Mouse (Mus musculus) adrenal gland, postnatal 10 days (tissue): ENCODE results near the gene Gm4788. TPM values are rescaled to one million over a fixed set of nuclear protein-coding genes. Genes with fewer than 3 reads are reported as not detected.
"Not testable (repeated sequence)": the region's sequence is repeated elsewhere in the genome, so short reads cannot be mapped to it uniquely, and the experiment has no call there.

Experiments used
- DNase-seq: peaks from one replicate; pipeline ENCODE4 v3.0.0; 2021; ENCODE audit warnings: mixed read lengths
- long read RNA-seq, 2 experiments: library from polyadenylated mRNA; stranded (forward); transcript quantifications; one replicate each; pipeline ENCODE4 v2.0.0; 2021
- total RNA-seq, 2 experiments: library from RNA; stranded (reverse); gene quantifications; 2 replicates each; pipeline ENCODE4 v1.2.3; 2021

Gene Gm4788
- total RNA-seq, result 10 to 100 TPM in 1 of 2 experiments, 1 to 10 TPM in 1; 5.4 to 12.9 TPM
- long read RNA-seq, experiment 1, partial matches to known transcripts, result 2 of 7 reads
- long read RNA-seq, experiment 1, other reads (novel, unspliced or antisense), result 2 of 7 reads
- long read RNA-seq, experiment 2, result 0 reads

DNA sequence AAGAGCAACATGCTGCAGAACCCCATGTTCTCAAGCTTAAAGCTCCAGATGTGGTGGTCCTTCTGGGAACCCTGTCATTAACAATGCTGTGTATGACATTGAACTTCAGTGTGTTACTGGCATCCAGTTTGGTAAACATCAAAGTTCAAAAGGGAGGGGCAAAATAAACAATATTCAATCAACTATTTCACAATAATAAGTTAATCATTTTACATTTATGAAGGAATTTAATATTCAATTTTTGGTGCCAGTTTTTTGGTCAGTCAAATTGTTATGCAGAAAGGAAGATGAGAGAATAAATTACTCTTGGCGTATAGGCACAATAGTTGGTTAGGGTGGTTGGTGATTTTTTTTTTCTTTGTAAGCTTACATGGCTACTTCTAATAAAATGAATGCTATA is at the start of gene Gm4788:
TSS of gene Gm4788 (minus strand) at position 101 of the 400 bp plus-strand sequence.
- DNase-seq, result no peak

DNA sequence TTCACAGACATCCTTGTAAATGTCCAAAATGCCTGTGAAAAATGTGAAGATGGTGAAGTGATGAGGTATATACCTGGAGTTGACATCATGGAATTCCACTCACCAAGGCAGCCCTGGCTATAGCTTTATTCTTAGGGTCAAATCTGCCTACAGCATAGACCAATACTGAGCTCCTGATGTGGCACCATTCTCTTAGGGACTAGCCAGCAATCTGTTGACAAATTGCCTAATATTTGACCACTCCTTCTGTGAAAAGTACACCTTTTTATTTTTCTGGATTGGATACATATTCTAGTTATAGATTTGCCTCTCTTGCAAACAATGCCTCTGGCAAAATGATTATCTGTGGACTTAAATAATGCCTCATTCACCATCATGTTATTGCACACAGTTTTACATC is 27.6 kb upstream of the Gm4788 start:
- no peak for DNase-seq

DNA sequence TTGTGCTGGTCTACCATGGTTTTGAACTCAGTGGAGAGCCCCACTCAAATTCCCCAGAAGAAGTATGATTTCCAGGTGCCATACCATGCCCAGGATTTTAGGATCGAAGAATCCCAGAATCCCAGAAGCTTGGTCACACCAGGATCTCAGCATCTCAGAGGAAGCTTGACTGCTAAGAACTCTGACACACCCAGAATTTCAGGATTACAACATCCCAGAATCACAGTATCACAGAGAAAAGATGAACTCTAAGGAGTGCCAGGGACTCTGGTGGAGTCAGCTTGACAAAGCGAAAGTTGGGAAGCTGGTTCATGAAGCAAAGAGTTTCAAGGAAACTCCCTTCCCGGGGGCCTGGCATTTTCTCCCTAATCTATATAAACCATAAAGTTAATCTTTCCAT is 11.1 kb downstream of the Gm4788 start:
- DNase-seq, result not testable (repeated sequence)

DNA sequence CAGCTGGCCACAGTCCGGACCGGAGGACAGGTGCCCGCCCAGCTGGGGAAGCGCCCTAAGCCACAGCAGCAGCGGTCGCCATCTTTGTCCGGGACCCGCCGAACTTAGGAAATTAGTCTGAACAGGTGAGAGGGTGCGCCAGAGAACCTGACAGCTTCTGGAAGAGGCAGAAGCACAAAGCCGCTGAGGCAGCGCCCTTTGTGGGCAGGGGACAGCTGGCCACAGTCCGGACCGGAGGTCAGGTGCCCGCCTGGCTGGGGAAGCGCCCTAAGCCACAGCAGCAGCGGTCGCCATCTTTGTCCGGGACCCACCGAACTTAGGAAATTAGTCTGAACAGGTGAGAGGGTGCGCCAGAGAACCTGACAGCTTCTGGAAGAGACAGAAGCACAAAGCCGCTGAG is 64.4 kb downstream of the Gm4788 start:
- not testable (repeated sequence) for DNase-seq

- DNase-seq, result not testable (repeated sequence)
Observed at GRCm38 (mm10) chr1:139716249-139716648, 64.8 kb downstream of the Gm4788 start.

DNA sequence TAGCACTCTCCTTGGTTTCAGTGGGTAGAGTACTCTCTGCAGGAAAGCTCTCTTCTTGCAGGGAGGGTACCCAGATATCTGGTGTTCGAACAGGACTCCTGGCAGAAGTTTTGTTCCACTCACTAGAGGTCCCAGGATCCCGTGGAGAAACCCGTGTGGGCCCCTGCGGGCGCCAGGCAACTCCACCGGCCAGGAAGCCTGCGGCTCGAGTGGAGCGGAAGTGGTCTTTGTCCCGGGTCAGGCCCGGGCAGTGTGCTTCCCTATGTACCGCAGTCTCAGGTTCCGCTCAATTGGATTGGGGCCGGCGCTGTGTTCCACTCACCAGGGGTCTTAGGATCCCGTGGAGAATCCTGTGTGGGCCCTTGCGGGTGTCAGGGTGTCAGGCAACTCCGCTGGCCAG is 131.1 kb downstream of the Gm4788 start:
- not testable (repeated sequence) for DNase-seq

Other genes starting within 250 kb of the Gm4788 start
- gene Cfhr1, start 221.0 kb downstream of the Gm4788 start, total RNA-seq, result 1 to 10 TPM; 2.2 to 5.5 TPM
- gene Cfhr2, start 77.5 kb upstream of the Gm4788 start, total RNA-seq, result 10 to 100 TPM; 14.4 to 37.0 TPM